Mouse (Mus musculus) C2C12 (cell line): Measurements from ENCODE around the gene Lgmn. TPM values are rescaled to one million over a fixed set of nuclear protein-coding genes. Genes with fewer than 3 reads are reported as not detected.

Experiments
- H3K27me3 ChIP-seq: one replicate; pipeline ENCODE4 v1.6.1; 2011; ENCODE audit not compliant: control insufficient read depth, insufficient read depth, insufficient read length
- H3K36me3 ChIP-seq: one replicate; pipeline ENCODE4 v1.6.1; 2011; ENCODE audit not compliant: control insufficient read depth, insufficient read depth
- H3K4me3 ChIP-seq: one replicate; pipeline ENCODE4 v1.5.1; 2011; ENCODE audit warnings: mild to moderate bottlenecking, control low read depth; ENCODE audit not compliant: poor library complexity, insufficient read depth, severe bottlenecking
- H3K79me2 ChIP-seq: one replicate; pipeline ENCODE4 v1.6.1; 2011; ENCODE audit not compliant: control insufficient read depth, insufficient read depth
- H3K79me3 ChIP-seq: one replicate; pipeline ENCODE4 v1.6.1; 2011; ENCODE audit warnings: low read depth, control low read depth
- H3ac ChIP-seq: one replicate; pipeline ENCODE3; 2011; ENCODE audit warnings: low read depth; ENCODE audit not compliant: control insufficient read depth, insufficient read length
- CEBPB ChIP-seq: IDR thresholded peaks from one replicate; pipeline ENCODE4 v1.6.1; 2011; ENCODE audit warnings: low read depth, mild to moderate bottlenecking, control low read depth, moderate library complexity
- CTCF ChIP-seq: IDR thresholded peaks from one replicate; pipeline ENCODE4 v1.5.1; 2011; ENCODE audit not compliant: control insufficient read depth, insufficient read depth, insufficient read length
- FOSL1 ChIP-seq: IDR thresholded peaks from one replicate; pipeline ENCODE4 v1.8.0; 2011; ENCODE audit warnings: mild to moderate bottlenecking, low read length; ENCODE audit not compliant: poor library complexity, insufficient read depth, severe bottlenecking
- MAX ChIP-seq: IDR thresholded peaks from one replicate; pipeline ENCODE4 v1.6.1; 2011; ENCODE audit warnings: mild to moderate bottlenecking, control low read depth
- MYOD1 ChIP-seq: IDR thresholded peaks from one replicate; pipeline ENCODE4 v1.6.1; 2011; ENCODE audit warnings: low read depth; ENCODE audit not compliant: control insufficient read depth, insufficient read length
- MYOG ChIP-seq: IDR thresholded peaks from one replicate; pipeline ENCODE4 v1.6.1; 2011; ENCODE audit not compliant: control insufficient read depth, insufficient read length; ENCODE audit errors: extremely low read depth
- USF1 ChIP-seq: IDR thresholded peaks from one replicate; pipeline ENCODE4 v1.6.1; 2011; ENCODE audit warnings: low read depth, mild to moderate bottlenecking, control low read depth, moderate library complexity
- polyA plus RNA-seq: library from polyadenylated mRNA; unstranded; fragments of >200 nt; fragmentation: generic; extraction: Trizol; gene quantifications from one replicate; pipeline ENCODE4 v1.2.1, GENCODE M21; 2012; ENCODE audit warnings: missing spikeins

The Lgmn gene
- polyA plus RNA-seq, 1 experiment = 56.9 TPM

GRCm38 (mm10) chr12:102345031-102345815 lies 94.4 kb downstream of the Lgmn start:
- Histone ChIP-seq H3K79me3 (no peaks in the 10 kb centered on the region), H3K36me3 (no peaks in the 10 kb centered on the region)
- TF ChIP-seq MYOG (no peak), CTCF (no peak), USF1 (no peak), MYOD1 (no peak), FOSL1 (no peak), CEBPB (no peak), MAX (no peak)

More at GRCm38 (mm10) chr12:102345031-102345815, 94.4 kb downstream of the Lgmn start:
- H3K4me3 ChIP-seq = no peak overlapping the region
- no peak overlapping the region for H3ac ChIP-seq
- H3K27me3 ChIP-seq = no peaks in the 10 kb centered on the region
- H3K79me2 ChIP-seq = no peaks in the 10 kb centered on the region

Other genes starting within 250 kb of the Lgmn start
- 16.7 TPM for gene Rin3, start 156.8 kb downstream of the Lgmn start, polyA plus RNA-seq
- gene Golga5, start 29.3 kb upstream of the Lgmn start, polyA plus RNA-seq = 7.3 TPM
- 0.01 TPM for gene Chga, start 115.2 kb upstream of the Lgmn start, polyA plus RNA-seq